Mouse (Mus musculus) adrenal gland, adult (tissue): Measurements from ENCODE around the gene Olfr1393.

Experiments used
- DNase-seq, 2 experiments: peaks; one replicate each; pipeline ENCODE4 v3.0.0; 2022 to 2023; ENCODE audit warnings: low spot score in 1 of 2; ENCODE audit not compliant: inconsistent age in 2 of 2

Gene Olfr1393

GRCm38 (mm10) chr11:49278222-49278621 is at the start of gene Olfr1393:
Gene Olfr1393, plus strand, starts transcription at chr11:49278304.
- no peak for DNase-seq

GRCm38 (mm10) chr11:49232781-49233180 is 45.3 kb upstream of the Olfr1393 start:
- no peak for DNase-seq

- DNase-seq = no peak
Observed at GRCm38 (mm10) chr11:49235459-49236207, 42.5 kb upstream of the Olfr1393 start.

DNA sequence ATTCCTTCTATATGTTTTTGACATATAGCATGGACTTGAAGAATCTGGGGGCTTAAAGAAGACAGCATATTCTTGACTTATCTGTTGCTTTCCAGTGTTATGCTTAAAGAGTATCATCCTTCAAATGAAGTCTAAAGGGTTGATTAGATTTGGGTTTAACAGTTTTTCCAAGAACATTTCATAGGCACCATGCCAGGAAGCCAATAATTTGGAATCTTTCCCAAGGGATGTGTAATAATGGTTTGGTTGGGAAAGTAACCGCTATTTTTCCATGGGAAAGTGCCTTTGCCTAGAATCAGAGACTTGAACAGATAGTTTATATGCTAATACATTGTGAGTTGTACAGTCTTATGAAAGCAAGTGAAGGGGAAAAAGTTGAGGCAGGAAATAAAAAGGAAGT is 41.2 kb upstream of the Olfr1393 start:
- peak in 1 of 2 experiments; percentile 44 for DNase-seq

DNA sequence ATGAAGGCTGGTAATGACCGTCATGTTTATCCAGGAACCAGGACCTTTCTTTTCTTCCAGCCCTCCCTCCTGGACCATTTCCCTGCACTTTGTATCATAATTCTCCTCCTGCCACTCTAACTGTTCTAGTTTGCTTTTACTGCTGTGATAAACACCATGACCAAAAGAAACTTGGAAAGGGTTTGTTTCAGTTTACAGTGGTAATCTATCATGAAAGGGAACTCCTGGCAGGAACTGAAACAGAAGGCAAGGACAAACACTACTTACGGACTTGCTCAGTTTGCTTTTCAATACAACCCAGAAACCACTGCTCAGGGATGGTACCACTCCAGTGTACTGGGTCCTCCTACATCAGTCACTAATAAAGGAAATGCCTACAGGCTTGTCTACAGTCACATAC is 40.6 kb upstream of the Olfr1393 start:
- DNase-seq = peak in 1 of 2 experiments; percentile 59

DNA sequence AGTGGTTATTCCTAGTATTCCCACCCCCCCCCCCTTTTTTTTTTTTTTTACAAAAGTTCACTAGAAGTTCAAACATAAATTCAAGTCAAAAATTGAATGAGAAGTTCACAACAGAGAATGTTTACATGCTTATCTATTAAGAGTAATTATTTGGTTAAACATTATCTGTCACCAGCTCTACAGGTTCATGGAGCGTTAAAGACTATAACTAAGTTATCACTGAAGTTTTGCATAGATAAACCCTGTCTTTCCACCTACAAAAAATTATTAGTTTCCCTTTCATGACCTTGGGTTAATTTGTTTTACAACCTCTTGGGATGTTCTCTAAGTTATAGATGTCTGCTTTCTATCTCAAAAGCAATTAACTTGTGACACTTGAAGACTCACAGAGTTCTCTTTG is 37.8 kb upstream of the Olfr1393 start:
- DNase-seq = no peak

GRCm38 (mm10) chr11:49240874-49241273 is 37.2 kb upstream of the Olfr1393 start:
- no peak for DNase-seq

- peak in 1 of 2 experiments; percentile 41 for DNase-seq
Observed at GRCm38 (mm10) chr11:49241471-49241870, 36.6 kb upstream of the Olfr1393 start.

GRCm38 (mm10) chr11:49242944-49243626 is 35.0 kb upstream of the Olfr1393 start:
- no peak for DNase-seq

GRCm38 (mm10) chr11:49243727-49244594 is 34.1 kb upstream of the Olfr1393 start, which contains the start of gene Mgat1:
Gene Mgat1, plus strand, starts transcription at chr11:49244191.
- peak; percentile 97 to 98 for DNase-seq

- no peak for DNase-seq
Observed at GRCm38 (mm10) chr11:49244595-49244930, 33.5 kb upstream of the Olfr1393 start.

DNA sequence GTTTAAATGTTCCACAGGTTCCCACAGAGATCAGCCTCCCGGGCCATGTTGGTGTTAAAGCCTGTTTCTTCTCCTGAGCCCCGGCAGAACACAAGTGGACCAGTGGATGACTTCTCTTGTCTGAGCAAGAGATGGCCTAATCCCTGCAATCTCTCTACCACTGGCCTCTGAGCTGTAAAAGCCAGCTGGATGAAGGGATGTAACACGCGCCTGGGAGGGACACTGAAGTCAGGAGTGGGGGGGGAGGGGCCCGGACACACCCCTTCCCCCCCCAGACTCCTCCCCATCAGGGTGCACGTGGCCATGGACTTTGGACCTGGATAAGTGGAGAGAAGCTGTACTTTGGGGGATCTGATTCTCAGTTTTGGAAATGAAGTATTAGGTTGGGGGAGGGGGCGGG is 32.9 kb upstream of the Olfr1393 start:
- DNase-seq = peak; percentile 71 to 88

GRCm38 (mm10) chr11:49245634-49246415 is 32.3 kb upstream of the Olfr1393 start:
- DNase-seq = peak; percentile 53 to 79

DNA sequence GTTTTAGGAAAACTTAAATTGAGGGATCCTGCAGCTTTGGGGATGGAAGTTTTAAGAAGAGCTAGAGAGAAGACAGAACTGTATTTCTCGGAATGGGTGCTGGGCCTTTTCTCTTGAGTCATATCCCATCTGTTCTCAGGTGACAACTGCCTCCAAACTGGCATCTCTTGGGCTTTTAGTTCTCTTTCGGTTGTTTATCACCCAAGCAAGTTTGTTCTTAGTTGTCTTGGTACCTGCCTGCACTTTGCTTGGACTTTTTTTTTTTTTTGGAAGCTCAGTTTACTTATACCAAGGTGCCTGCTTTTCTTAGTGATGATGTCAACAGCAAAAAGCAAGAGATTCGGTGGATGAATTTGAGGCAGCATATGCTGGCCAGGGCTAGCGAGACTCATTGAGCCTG is 31.6 kb upstream of the Olfr1393 start:
- peak in 1 of 2 experiments; percentile 29 for DNase-seq

GRCm38 (mm10) chr11:49247255-49247654 is 30.8 kb upstream of the Olfr1393 start:
- DNase-seq = no peak

DNA sequence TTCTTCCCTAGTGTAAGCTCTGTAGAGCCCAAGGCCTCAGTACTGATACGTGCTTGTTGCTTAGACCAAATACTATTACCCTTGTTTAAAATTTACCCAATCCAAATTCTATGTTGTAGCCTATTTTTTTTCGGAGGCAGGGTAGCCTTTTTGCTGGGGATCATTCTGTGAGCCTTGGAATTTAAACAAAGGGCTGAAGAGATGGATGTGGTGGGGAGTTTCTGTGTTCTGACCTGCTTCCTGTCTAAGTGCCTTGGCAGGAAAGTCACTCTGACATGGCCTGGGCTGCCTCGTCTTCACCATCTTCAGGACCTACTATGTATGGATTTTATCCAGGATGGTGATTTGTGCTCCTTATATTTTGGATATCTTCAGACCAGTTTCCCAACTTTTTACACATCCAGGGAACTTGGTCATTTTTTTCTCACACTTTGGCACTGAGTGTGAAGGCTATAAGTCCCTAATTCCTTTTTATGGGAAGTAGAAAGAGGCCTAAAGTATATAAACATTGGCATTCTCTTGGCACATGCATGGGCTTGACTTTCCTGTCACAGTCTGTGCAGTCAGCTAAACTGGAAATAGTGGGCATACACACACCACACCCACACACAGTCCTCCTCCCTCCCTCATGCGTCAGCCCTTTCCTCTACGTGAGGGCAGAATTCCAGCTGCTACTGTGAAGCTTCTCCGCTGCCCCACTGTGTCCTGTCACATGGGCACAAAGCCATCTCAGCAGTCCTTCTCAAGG is 29.7 kb upstream of the Olfr1393 start:
- DNase-seq = peak; percentile 82 to 88

DNA sequence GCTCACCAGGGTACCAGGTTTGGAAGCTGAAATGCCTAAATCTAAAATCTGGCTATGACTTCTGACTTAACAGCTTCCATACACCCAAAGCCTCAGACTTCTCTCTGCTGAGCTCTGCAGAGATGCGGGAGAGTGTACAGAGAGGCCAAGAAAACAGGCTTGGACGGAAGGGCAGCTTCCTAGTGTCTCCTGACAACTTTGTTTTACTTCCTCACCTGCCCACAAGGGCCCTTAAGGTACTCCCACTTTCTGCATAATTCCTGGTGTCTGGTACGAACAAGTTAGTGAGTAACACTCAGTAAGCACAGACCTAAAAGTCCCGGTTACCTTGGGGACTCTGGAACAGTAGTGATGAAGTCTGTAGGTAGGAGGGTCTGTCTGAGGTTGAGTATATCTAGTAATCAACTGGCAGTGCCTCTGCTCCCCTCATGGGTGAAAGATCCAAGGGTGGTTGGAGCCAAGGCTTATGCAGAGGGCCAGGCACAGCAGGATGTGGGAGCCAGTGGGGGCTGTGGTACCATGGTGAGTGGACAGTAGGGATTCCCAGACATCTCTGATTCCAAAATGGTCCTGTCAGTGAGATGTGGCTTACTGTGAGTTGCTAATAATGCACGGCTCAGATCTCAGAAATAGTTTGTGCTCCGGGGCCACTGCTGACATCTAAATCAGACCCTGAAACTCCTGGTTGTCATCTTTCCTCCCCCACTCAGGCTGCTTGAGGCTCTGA is 29.0 kb upstream of the Olfr1393 start:
- DNase-seq = peak in 1 of 2 experiments; percentile 64

- DNase-seq = peak in 1 of 2 experiments; percentile 41
Observed at GRCm38 (mm10) chr11:49249811-49250421, 28.2 kb upstream of the Olfr1393 start.
